Mouse (Mus musculus) myocyte (in vitro differentiated cells): Measurements from ENCODE around the gene Lbx1.

Source experiments
- E2F4 ChIP-seq: IDR thresholded peaks from one replicate; pipeline ENCODE4 v1.6.1; 2011; ENCODE audit warnings: mild to moderate bottlenecking, control low read depth, moderate library complexity; ENCODE audit not compliant: insufficient read depth
- MAX ChIP-seq: IDR thresholded peaks from one replicate; pipeline ENCODE4 v1.6.1; 2011; ENCODE audit warnings: low read depth, mild to moderate bottlenecking, control low read depth
- POLR2A ChIP-seq: IDR thresholded peaks from one replicate; pipeline ENCODE4 v1.6.1; 2011; ENCODE audit warnings: low read depth, mild to moderate bottlenecking, control low read depth, moderate library complexity; ENCODE audit not compliant: insufficient read length
- POLR2AphosphoS2 ChIP-seq: IDR thresholded peaks from one replicate; pipeline ENCODE4 v1.6.1; 2011; ENCODE audit warnings: low read depth, control low read depth; ENCODE audit not compliant: insufficient read length
- SRF ChIP-seq: IDR thresholded peaks from one replicate; pipeline ENCODE4 v1.6.1; 2011; ENCODE audit warnings: low read depth; ENCODE audit not compliant: control insufficient read depth, insufficient read length
- TCF12 ChIP-seq: IDR thresholded peaks from one replicate; pipeline ENCODE4 v1.6.1; 2011; ENCODE audit warnings: mild to moderate bottlenecking, control low read depth; ENCODE audit not compliant: poor library complexity, insufficient read depth, severe bottlenecking
- USF1 ChIP-seq: IDR thresholded peaks from one replicate; pipeline ENCODE4 v1.6.1; 2011; ENCODE audit warnings: low read depth, mild to moderate bottlenecking, control low read depth, moderate library complexity

GRCm38 (mm10) chr19:45223413-45224285 lies 12.0 kb downstream of the Lbx1 start:
- TF ChIP-seq TCF12 (no peak), USF1 (no peak), POLR2A (no peak), MAX (no peak), E2F4 (no peak), POLR2AphosphoS2 (no peak), SRF (no peak)
